Mouse (Mus musculus) olfactory bulb, adult 2 months (tissue): ENCODE data around the gene Scaf4.

Experiments used
- CTCF ChIP-seq: fragments of 200-500 bp; IDR thresholded peaks from 2 replicates; pipeline ENCODE4 v1.5.1; 2012; ENCODE audit warnings: low read depth, mild to moderate bottlenecking, low read length, moderate library complexity; ENCODE audit not compliant: insufficient read depth
- POLR2A ChIP-seq: fragments of 200-500 bp; IDR thresholded peaks from 2 replicates; pipeline ENCODE4 v1.6.1; 2012; ENCODE audit warnings: mild to moderate bottlenecking, low read depth, low read length, moderate library complexity; ENCODE audit not compliant: insufficient read depth

DNA sequence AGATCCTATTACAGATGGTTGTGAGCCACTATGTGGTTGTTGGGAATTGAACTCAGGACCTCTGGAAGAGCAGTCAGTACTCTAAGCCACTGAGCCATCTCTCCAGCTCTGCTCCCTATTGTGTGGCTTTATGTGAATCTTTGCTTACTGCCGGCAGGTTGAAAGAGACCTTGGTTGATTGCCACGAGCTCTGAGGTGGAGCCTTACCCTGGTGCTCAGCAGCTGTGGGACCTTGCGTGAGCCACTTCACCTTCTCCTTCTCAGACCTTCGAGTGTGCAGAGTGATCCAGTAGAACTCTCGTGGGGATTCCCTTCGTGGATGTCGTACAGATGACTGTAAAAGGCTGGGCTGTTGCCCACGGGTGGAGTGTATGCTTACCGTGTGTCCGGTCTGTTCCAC is 17.4 kb upstream of the Scaf4 start:
- TF ChIP-seq CTCF, result no peak
- no peak for TF ChIP-seq POLR2A
